Mouse (Mus musculus) liver, embryonic 14.5 days (tissue): ENCODE measurements around the gene Parg.

Experiments used
- CTCF ChIP-seq: IDR thresholded peaks from 2 replicates; pipeline ENCODE4 v1.5.1; 2016; ENCODE audit warnings: antibody characterized with exemption, low read depth, control low read depth
- EP300 ChIP-seq: IDR thresholded peaks from 2 replicates; pipeline ENCODE4 v1.6.1; 2016; ENCODE audit warnings: antibody characterized with exemption, low read depth

GRCm38 (mm10) chr14:32179393-32180195, 22.2 kb upstream of the Parg start:
- TF ChIP-seq EP300 (no peak), CTCF (no peak)
